Mouse (Mus musculus): ENCODE measurements at regions not wholly inside any gene's neighbourhood (a gene's known extent, or its start where the extent isn't known, plus 50 kb on each side); places are given as distances from the start of the nearest gene placed in this dataset.

- 96% methylated on average over 3 of the region's 3 CpGs for WGBS
- H3K9me3 ChIP-seq = no peaks in the 10 kb centered on the region
- peaks cover 5% of the 10 kb centered on the region; the same call in 1 of the 2 replicates for H3K4me1 ChIP-seq
- H3K4me3 ChIP-seq = no peak overlapping the region
- no peak for ATAC-seq (ENCODE audit: low FRiP score, low read depth)
- no peaks in the 10 kb centered on the region for H3K27me3 ChIP-seq
- H3K36me3 ChIP-seq = no peaks in the 10 kb centered on the region
- H3K4me2 ChIP-seq (replicated peaks) = no peak overlapping the region
- H3K27ac ChIP-seq (replicated peaks) = no peak overlapping the region
- no peak overlapping the region for H3K9ac ChIP-seq (replicated peaks)
Observed at GRCm38 (mm10) chr7:83482254-83482653, 102.5 kb upstream of the Tmc3 start.

GRCm38 (mm10) chr7:83482671-83483304 is 101.9 kb upstream of the Tmc3 start:
- Histone ChIP-seq H3K4me3 (no peak overlapping the region), H3K9me3 (no peaks in the 10 kb centered on the region)
- WGBS = 76% methylated on average over 7 of the region's 7 CpGs

GRCm38 (mm10) chr7:83486156-83486750 is 98.5 kb upstream of the Tmc3 start:
- Histone ChIP-seq H3K4me3 (no peak overlapping the region), H3K36me3 (no peaks in the 10 kb centered on the region), H3K9me3 (no peaks in the 10 kb centered on the region), H3K4me1 (0 out of 2 replicates have a peak, but pooled peaks cover 2% of the 10 kb centered on the region), H3K9ac (replicated peaks) (no peak overlapping the region), H3K27me3 (no peaks in the 10 kb centered on the region), H3K4me2 (replicated peaks) (no peak overlapping the region), H3K27ac (replicated peaks) (no peak overlapping the region)
- WGBS = 58% methylated on average over 2 of the region's 2 CpGs
- ATAC-seq (ENCODE audit: low FRiP score, low read depth) = no peak

More at GRCm38 (mm10) chr7:83482671-83483304, 101.9 kb upstream of the Tmc3 start:
- no peak for ATAC-seq (ENCODE audit: low FRiP score, low read depth)
- Histone ChIP-seq H3K36me3 (no peaks in the 10 kb centered on the region), H3K27ac (replicated peaks) (no peak overlapping the region), H3K4me1 (peaks cover 4% of the 10 kb centered on the region; the same call in 1 of the 2 replicates), H3K9ac (replicated peaks) (no peak overlapping the region), H3K4me2 (replicated peaks) (no peak overlapping the region), H3K27me3 (no peaks in the 10 kb centered on the region)

- WGBS = 74% methylated on average over 1 of the region's 1 CpGs
- no peaks in the 10 kb centered on the region for H3K36me3 ChIP-seq
- H3K9me3 ChIP-seq = no peaks in the 10 kb centered on the region
Observed at GRCm38 (mm10) chr7:83489790-83490189, 94.9 kb upstream of the Tmc3 start.

GRCm38 (mm10) chr7:83504996-83505645 is 79.6 kb upstream of the Tmc3 start:
- no peak for ATAC-seq (ENCODE audit: low FRiP score, low read depth)
- 71% methylated on average over 2 of the region's 2 CpGs for WGBS
- H3K4me1 ChIP-seq = no peaks in the 10 kb centered on the region
- no peak overlapping the region for H3K4me2 ChIP-seq (replicated peaks)
- no peaks in the 10 kb centered on the region for H3K27me3 ChIP-seq
- H3K4me3 ChIP-seq = no peak overlapping the region
- H3K9me3 ChIP-seq = no peaks in the 10 kb centered on the region
- no peak overlapping the region for H3K27ac ChIP-seq (replicated peaks)
- H3K9ac ChIP-seq (replicated peaks) = no peak overlapping the region
- H3K36me3 ChIP-seq = no peaks in the 10 kb centered on the region

More at GRCm38 (mm10) chr7:83489790-83490189, 94.9 kb upstream of the Tmc3 start:
- no peaks in the 10 kb centered on the region for H3K4me1 ChIP-seq
- H3K4me2 ChIP-seq (replicated peaks) = no peak overlapping the region
- H3K27me3 ChIP-seq = no peaks in the 10 kb centered on the region
- peak; percentile 84 for ATAC-seq (ENCODE audit: low FRiP score, low read depth)
- H3K27ac ChIP-seq (replicated peaks) = no peak overlapping the region
- H3K9ac ChIP-seq (replicated peaks) = no peak overlapping the region
- H3K4me3 ChIP-seq = no peak overlapping the region

- Histone ChIP-seq H3K4me1 (no peaks in the 10 kb centered on the region), H3K36me3 (no peaks in the 10 kb centered on the region), H3K27me3 (no peaks in the 10 kb centered on the region), H3K9ac (replicated peaks) (no peak overlapping the region), H3K4me3 (no peak overlapping the region), H3K9me3 (no peaks in the 10 kb centered on the region), H3K4me2 (replicated peaks) (no peak overlapping the region), H3K27ac (replicated peaks) (no peak overlapping the region)
- WGBS = 84% methylated on average over 4 of the region's 4 CpGs
- ATAC-seq (ENCODE audit: low FRiP score, low read depth) = no peak
Observed at GRCm38 (mm10) chr7:83516295-83516694, 68.4 kb upstream of the Tmc3 start.

- WGBS = 84% methylated on average over 7 of the region's 7 CpGs
- H3K27me3 ChIP-seq = no peaks in the 10 kb centered on the region
Observed at GRCm38 (mm10) chr7:83521511-83521910, 63.2 kb upstream of the Tmc3 start.

More at GRCm38 (mm10) chr7:83521511-83521910, 63.2 kb upstream of the Tmc3 start:
- Histone ChIP-seq H3K36me3 (no peaks in the 10 kb centered on the region), H3K4me3 (no peak overlapping the region), H3K9me3 (no peaks in the 10 kb centered on the region), H3K27ac (replicated peaks) (no peak overlapping the region), H3K4me1 (no peaks in the 10 kb centered on the region), H3K4me2 (replicated peaks) (no peak overlapping the region), H3K9ac (replicated peaks) (no peak overlapping the region)
- no peak for ATAC-seq (ENCODE audit: low FRiP score, low read depth)

Measured in midbrain, embryonic 12.5 days (tissue).